Mouse (Mus musculus) stomach, embryonic 16.5 days (tissue): ENCODE measurements around the gene Tmem190. TPM values are rescaled to one million over a fixed set of nuclear protein-coding genes. Genes with fewer than 3 reads are reported as not detected.

Experiments
- ATAC-seq: fragments of 200-750 bp; cut with Nextera tagmentation; 2 replicates; pipeline ENCODE4 v1.8.0; 2017; ENCODE audit warnings: moderate number of reproducible peaks, moderate TSS enrichment; ENCODE audit not compliant: insufficient read depth, low FRiP score
- H3K27ac ChIP-seq: fragments of 300-500 bp; sonication (generic); 2 replicates; pipeline ENCODE4 v1.5.1; 2014; ENCODE audit warnings: low read length
- H3K27me3 ChIP-seq: fragments of 300-500 bp; sonication (generic); 2 replicates; pipeline ENCODE4 v1.6.1; 2014; ENCODE audit warnings: low read length, control low read depth, mixed read lengths; ENCODE audit not compliant: control insufficient read depth, insufficient read depth
- H3K36me3 ChIP-seq: fragments of 300-500 bp; sonication (generic); 2 replicates; pipeline ENCODE4 v1.6.1; 2014; ENCODE audit warnings: low read length; ENCODE audit not compliant: control insufficient read depth, insufficient read depth
- H3K4me1 ChIP-seq: fragments of 300-500 bp; sonication (generic); 2 replicates; pipeline ENCODE4 v1.6.1; 2014; ENCODE audit warnings: low read length, control low read depth, mixed read lengths; ENCODE audit not compliant: control insufficient read depth, insufficient read depth
- H3K4me2 ChIP-seq: fragments of 300-500 bp; sonication (generic); 2 replicates; pipeline ENCODE4 v1.6.1; 2014; ENCODE audit warnings: low read depth, low read length, mixed read lengths
- H3K4me3 ChIP-seq: fragments of 300-500 bp; sonication (generic); replicated peaks from 2 replicates; pipeline ENCODE4 v1.5.1; 2014; ENCODE audit warnings: mild to moderate bottlenecking, low read length
- H3K9ac ChIP-seq: fragments of 300-500 bp; sonication (generic); 2 replicates; pipeline ENCODE4 v1.6.1; 2014; ENCODE audit warnings: low read length
- H3K9me3 ChIP-seq: fragments of 300-500 bp; sonication (generic); replicated peaks from 2 replicates; pipeline ENCODE4 v1.6.1; 2016; ENCODE audit warnings: low read length, control low read depth; ENCODE audit not compliant: control insufficient read depth
- WGBS: fragments of 180-500 bp; shearing (Covaris S2); extraction: QIAGEN DNeasy Blood & Tissue Kit; methylation state at CpG from one replicate; pipeline ENCODE4 v1.1.7; 2014; 5-methylcytosine and 5-hydroxymethylcytosine counted together
- polyA plus RNA-seq: library from polyadenylated mRNA; unstranded; fragments of >200 nt; fragmentation: Nextera tagmentation; extraction: Ambion mirVana; gene quantifications from 2 replicates; pipeline ENCODE4 v1.2.1, GENCODE M21; 2015

Gene Tmem190
- polyA plus RNA-seq, 1 experiment from 2014 or later: 0.72 TPM

GRCm38 (mm10) chr7:4822162-4822907 lies 39.6 kb downstream of the Tmem190 start:
- no peaks in the 10 kb centered on the region for H3K36me3 ChIP-seq
- ATAC-seq: no peak
- H3K4me3 ChIP-seq: no peak overlapping the region
- H3K4me1 ChIP-seq: 0 out of 2 replicates have a peak, but pooled peaks cover 3% of the 10 kb centered on the region
- WGBS: 46% methylated on average over 6 of the region's 6 CpGs
- H3K9ac ChIP-seq: no peak overlapping the region
- no peak overlapping the region for H3K27ac ChIP-seq
- no peak overlapping the region for H3K4me2 ChIP-seq
- H3K27me3 ChIP-seq: no peaks in the 10 kb centered on the region
- H3K9me3 ChIP-seq: no peaks in the 10 kb centered on the region

- no peaks in the 10 kb centered on the region for H3K36me3 ChIP-seq
- peaks cover 3% of the 10 kb centered on the region; the same call in 1 of the 2 replicates for H3K27me3 ChIP-seq
- no peak overlapping the region for H3K4me2 ChIP-seq
- no peaks in the 10 kb centered on the region for H3K9me3 ChIP-seq
- ATAC-seq: no peak
- no peak overlapping the region for H3K27ac ChIP-seq
- H3K4me3 ChIP-seq: no peak overlapping the region
- WGBS: 53% methylated on average over 4 of the region's 4 CpGs
- H3K9ac ChIP-seq: no peak overlapping the region
- H3K4me1 ChIP-seq: no peaks in the 10 kb centered on the region
Measured at GRCm38 (mm10) chr7:4825365-4825764, 42.6 kb downstream of the Tmem190 start.

- Histone ChIP-seq H3K4me1 (no peaks in the 10 kb centered on the region), H3K36me3 (no peaks in the 10 kb centered on the region), H3K4me2 (no peak overlapping the region), H3K27me3 (peaks cover 13% of the 10 kb centered on the region), H3K27ac (no peak overlapping the region), H3K9me3 (no peaks in the 10 kb centered on the region), H3K9ac (no peak overlapping the region), H3K4me3 (no peak overlapping the region)
- no peak for ATAC-seq
- 6% methylated on average over 12 of the region's 12 CpGs for WGBS
Measured at GRCm38 (mm10) chr7:4830476-4830875, 47.7 kb downstream of the Tmem190 start.

Other genes with a start within 250 kb of the Tmem190 start
- 8.5 TPM in 2 replicates for gene Syt5, start 235.4 kb upstream of the Tmem190 start, polyA plus RNA-seq
- gene Ptprh, start 178.9 kb upstream of the Tmem190 start, polyA plus RNA-seq: 0.92 and 1.0 TPM in 2 replicates
- 2.3 and 3.4 TPM in 2 replicates for gene Tmem86b, start 151.5 kb upstream of the Tmem190 start, polyA plus RNA-seq
- 2.8 and 3.8 TPM in 2 replicates for gene Ppp6r1, start 123.9 kb upstream of the Tmem190 start, polyA plus RNA-seq
- 77.2 and 88.0 TPM in 2 replicates for gene Hspbp1, start 97.9 kb upstream of the Tmem190 start, polyA plus RNA-seq
- gene Brsk1, start 92.3 kb upstream of the Tmem190 start, polyA plus RNA-seq: 0.86 and 0.88 TPM in 2 replicates
- 0.76 and 0.90 TPM in 2 replicates for gene Tmem150b, start 57.7 kb upstream of the Tmem190 start, polyA plus RNA-seq
- 59.6 and 64.3 TPM in 2 replicates for gene Kmt5c, start 42.8 kb upstream of the Tmem190 start, polyA plus RNA-seq
- 61.4 and 70.0 TPM in 2 replicates for gene Cox6b2, start 29.8 kb upstream of the Tmem190 start, polyA plus RNA-seq
- not detected in 2 replicates for gene Fam71e2, start 11.6 kb upstream of the Tmem190 start, polyA plus RNA-seq
- gene Il11, start 78 bp upstream of the Tmem190 start, polyA plus RNA-seq: 0.22 and 0.26 TPM in 2 replicates
- 21.2 and 21.7 TPM in 2 replicates for gene Tmem238, start 6.7 kb downstream of the Tmem190 start, polyA plus RNA-seq
- gene Rpl28, start 9.9 kb downstream of the Tmem190 start, polyA plus RNA-seq: 255 and 322 TPM in 2 replicates
- gene Ube2s, start 29.7 kb downstream of the Tmem190 start, polyA plus RNA-seq: 204 and 212 TPM in 2 replicates
- 0.26 and 0.49 TPM in 2 replicates for gene Shisa7, start 61.8 kb downstream of the Tmem190 start, polyA plus RNA-seq
- 16.7 and 17.6 TPM in 2 replicates for gene Isoc2b, start 87.3 kb downstream of the Tmem190 start, polyA plus RNA-seq
- 1.1 and 1.5 TPM in 2 replicates for gene Isoc2a, start 94.2 kb downstream of the Tmem190 start, polyA plus RNA-seq
- 0.10 TPM in 1 of 2 replicates, not detected in the other for gene Gm36210, start 123.6 kb downstream of the Tmem190 start, polyA plus RNA-seq
- gene Zfp628, start 132.3 kb downstream of the Tmem190 start, polyA plus RNA-seq: 2.1 and 2.3 TPM in 2 replicates
- 3.0 and 4.0 TPM in 2 replicates for gene Nat14, start 139.1 kb downstream of the Tmem190 start, polyA plus RNA-seq
- 3.4 and 3.5 TPM in 2 replicates for gene Ssc5d, start 142.8 kb downstream of the Tmem190 start, polyA plus RNA-seq
- gene Sbk2, start 181.5 kb downstream of the Tmem190 start, polyA plus RNA-seq: 0.26 and 0.47 TPM in 2 replicates
- 0.11 TPM in 1 of 2 replicates, not detected in the other for gene Sbk3, start 188.2 kb downstream of the Tmem190 start, polyA plus RNA-seq
- 23.0 and 26.5 TPM in 2 replicates for gene Zfp579, start 213.2 kb downstream of the Tmem190 start, polyA plus RNA-seq
- 17.2 and 17.5 TPM in 2 replicates for gene Zfp524, start 231.5 kb downstream of the Tmem190 start, polyA plus RNA-seq
- 18.9 and 22.6 TPM in 2 replicates for gene Fiz1, start 231.8 kb downstream of the Tmem190 start, polyA plus RNA-seq
- 0.99 and 1.3 TPM in 2 replicates for gene Gm44973, start 232.6 kb downstream of the Tmem190 start, polyA plus RNA-seq
- 3.7 and 4.1 TPM in 2 replicates for gene Zfp865, start 237.4 kb downstream of the Tmem190 start, polyA plus RNA-seq
- 20.6 and 21.9 TPM in 2 replicates for gene Ccdc106, start 237.6 kb downstream of the Tmem190 start, polyA plus RNA-seq